Mouse (Mus musculus) heart, postnatal 0 days (tissue): ENCODE data around the gene Stk10.

Experiments
- CTCF ChIP-seq: IDR thresholded peaks from 2 replicates; pipeline ENCODE4 v1.5.1; 2016; ENCODE audit warnings: antibody characterized with exemption, control low read depth, low read depth
- EP300 ChIP-seq: IDR thresholded peaks from 2 replicates; pipeline ENCODE4 v1.6.1; 2016; ENCODE audit warnings: antibody characterized with exemption, low read depth

DNA sequence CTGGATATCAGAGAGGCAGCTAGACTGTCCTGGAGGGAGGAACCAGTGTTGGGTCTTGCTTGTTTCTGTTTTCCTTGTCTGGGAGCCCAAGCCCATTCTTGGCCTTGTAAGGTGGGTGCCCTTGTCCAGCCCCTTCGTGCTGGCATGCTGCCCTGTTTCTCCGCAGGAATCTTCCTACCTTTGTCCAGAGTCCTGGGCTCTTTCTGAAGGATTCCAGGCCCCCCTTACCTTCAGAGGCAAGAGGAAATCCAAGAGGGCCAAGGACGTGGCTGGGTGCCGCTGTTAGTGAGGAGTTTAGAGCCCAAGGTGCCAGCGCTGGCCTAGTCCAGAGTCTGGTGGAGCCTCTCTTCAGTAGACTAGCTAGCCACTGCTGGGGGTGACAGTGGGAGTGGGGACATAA, 11.4 kb downstream of the Stk10 start:
- TF ChIP-seq CTCF (no peak), EP300 (no peak)
